8 mouse cellular contexts compared by ENCODE assay signal in the genomic region with DNA sequence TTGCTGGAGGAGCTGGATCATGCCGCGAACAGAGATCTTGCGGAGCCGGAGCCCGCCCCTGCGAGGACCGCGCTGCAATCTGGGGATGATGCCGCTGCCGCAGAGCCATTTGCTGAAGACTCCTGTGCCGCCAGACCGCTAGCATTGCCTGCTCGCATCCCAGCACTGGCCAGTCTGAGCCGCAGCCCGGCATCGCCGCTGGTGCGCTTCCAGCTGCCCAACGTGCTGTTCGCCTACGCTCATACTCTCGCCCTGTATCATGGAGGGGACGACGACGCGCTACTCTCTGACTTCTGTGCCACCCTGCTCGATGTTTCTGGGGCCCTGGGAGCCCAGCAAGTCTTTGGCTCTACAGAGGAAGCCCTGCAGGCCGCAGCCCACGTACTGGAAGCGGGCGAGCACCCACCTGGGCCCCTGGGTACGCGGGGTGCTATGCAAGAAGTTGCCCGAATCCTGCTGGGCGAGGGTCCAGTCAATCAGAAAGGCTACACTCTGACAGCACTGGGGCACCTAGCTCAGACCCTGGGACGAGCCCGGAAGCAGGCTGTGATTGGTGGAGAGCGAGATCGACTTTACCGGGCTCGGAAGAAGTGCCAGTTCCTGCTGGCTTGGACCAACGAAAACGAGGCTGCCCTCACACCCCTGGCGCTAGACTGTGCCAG. TPM values are rescaled to one million over a fixed set of nuclear protein-coding genes. Genes with fewer than 3 reads are reported as not detected.
DNase-seq lines count a peak whose midpoint lies in the region; ATAC-seq and TF ChIP-seq lines count a peak whose summit lies in the region.

No protein-coding gene starts in this region.

- H3K4me3 ChIP-seq in ES-Bruce4 (ENCODE audit: low read depth, low read length), result peak overlapping the region; percentile 97
- H3K4me3 ChIP-seq in hindbrain, embryonic 13.5 days, result peak overlapping the region; percentile 82
- H3K4me3 ChIP-seq in limb, embryonic 14.5 days (replicated peaks; ENCODE audit: low read length), result peak overlapping the region; percentile 83
- H3K4me3 ChIP-seq in midbrain, embryonic 13.5 days (replicated peaks), result peak overlapping the region; percentile 91

- TF ChIP-seq POLR2A in ES-Bruce4 (IDR thresholded peaks at IDR 0.05; ENCODE audit: insufficient read depth, low read length), result no peak
- no peak for TF ChIP-seq POLR2A in limb, embryonic 14.5 days (IDR thresholded peaks at IDR 0.05; ENCODE audit: borderline replicate concordance, extremely low read depth, insufficient read depth, insufficient read length)

- 1% methylated on average over 44 of the region's 44 CpGs for WGBS in hindbrain, embryonic 13.5 days
- WGBS in limb, embryonic 14.5 days, result under 1% methylated on average over 36 of the region's 44 CpGs
- 3% methylated on average over 44 of the region's 44 CpGs for WGBS in midbrain, embryonic 13.5 days

- H3K4me2 ChIP-seq in hindbrain, embryonic 13.5 days, result peak overlapping the region; percentile 100
- H3K4me2 ChIP-seq in limb, embryonic 14.5 days (replicated peaks; ENCODE audit: low read depth, low read length, severe bottlenecking), result peak overlapping the region; percentile 98
- H3K4me2 ChIP-seq in midbrain, embryonic 13.5 days (replicated peaks), result peak overlapping the region; percentile 99

- H3K9me3 ChIP-seq in ES-Bruce4 (replicated peaks; ENCODE audit: control insufficient read depth, insufficient read depth, low read length, poor library complexity, severe bottlenecking), result no peaks in the 10 kb centered on the region
- no peaks in the 10 kb centered on the region for H3K9me3 ChIP-seq in hindbrain, embryonic 13.5 days
- H3K9me3 ChIP-seq in limb, embryonic 14.5 days (ENCODE audit: control insufficient read depth, low read length), result no peaks in the 10 kb centered on the region
- no peaks in the 10 kb centered on the region for H3K9me3 ChIP-seq in midbrain, embryonic 13.5 days

- no peaks in the 10 kb centered on the region for H3K27me3 ChIP-seq in ES-Bruce4 (ENCODE audit: control insufficient read depth, insufficient read depth, low read length, poor library complexity, severe bottlenecking)
- H3K27me3 ChIP-seq in hindbrain, embryonic 13.5 days, result no peaks in the 10 kb centered on the region
- no peaks in the 10 kb centered on the region for H3K27me3 ChIP-seq in limb, embryonic 14.5 days (ENCODE audit: control insufficient read depth, insufficient read depth, low read length)
- no peaks in the 10 kb centered on the region for H3K27me3 ChIP-seq in midbrain, embryonic 13.5 days
- H3K27me3 ChIP-seq in splenic B cell, adult 2 months (ENCODE audit: control insufficient read depth, insufficient read depth, low read length, poor library complexity, severe bottlenecking), result no peaks in the 10 kb centered on the region

- TF ChIP-seq EP300 in ES-Bruce4 (IDR thresholded peaks at IDR 0.05; ENCODE audit: insufficient read depth, low read depth, low read length), result no peak

- no peak for TF ChIP-seq CTCF in ES-Bruce4 (IDR thresholded peaks at IDR 0.05; ENCODE audit: low read depth, low read length)

- H3K36me3 ChIP-seq in ES-Bruce4 (ENCODE audit: control insufficient read depth, insufficient read depth, low read length, poor library complexity, severe bottlenecking), result peaks cover 15% of the 10 kb centered on the region
- H3K36me3 ChIP-seq in hindbrain, embryonic 13.5 days, result peaks cover 10% of the 10 kb centered on the region; the same call in 1 of the 2 replicates
- peaks cover 18% of the 10 kb centered on the region; the same call in 1 of the 2 replicates for H3K36me3 ChIP-seq in limb, embryonic 14.5 days (ENCODE audit: control insufficient read depth, insufficient read depth, low read length)
- peaks cover 10% of the 10 kb centered on the region for H3K36me3 ChIP-seq in midbrain, embryonic 13.5 days
- H3K36me3 ChIP-seq in splenic B cell, adult 2 months (ENCODE audit: control insufficient read depth, insufficient read depth, low read length, poor library complexity, severe bottlenecking), result peaks cover 3% of the 10 kb centered on the region

- peak overlapping the region; percentile 42 for H3K27ac ChIP-seq in ES-Bruce4 (ENCODE audit: insufficient read depth, low read length)
- peak overlapping the region; percentile 94 for H3K27ac ChIP-seq in hindbrain, embryonic 13.5 days
- peak overlapping the region; percentile 91 for H3K27ac ChIP-seq in limb, embryonic 14.5 days (replicated peaks; ENCODE audit: low read depth, low read length)
- H3K27ac ChIP-seq in midbrain, embryonic 13.5 days, result peak overlapping the region; percentile 93

- peak; percentile 30 to 53 for DNase-seq in cerebellum, adult 18-20 months
- no peak for DNase-seq in cerebellum, adult 8-10 months
- DNase-seq in embryo, embryonic 9.5 days (ENCODE audit: extremely low spot score), result peak; percentile 42
- DNase-seq in limb, embryonic 14.5 days (ENCODE audit: low spot score), result no peak
- peak; percentile 66 for DNase-seq in splenic B cell, adult 2 months (ENCODE audit: low read depth, low spot score)

- no peak for ATAC-seq in hindbrain, embryonic 13.5 days (ENCODE audit: low FRiP score)
- ATAC-seq in limb, embryonic 14.5 days (ENCODE audit: low FRiP score, low read depth), result no peak
- ATAC-seq in midbrain, embryonic 13.5 days, result peak; percentile 12; the same call in 1 of the 2 replicates

- peak overlapping the region; percentile 90 for H3K9ac ChIP-seq in ES-Bruce4 (ENCODE audit: low read depth, poor library complexity, severe bottlenecking)
- H3K9ac ChIP-seq in hindbrain, embryonic 13.5 days, result peak overlapping the region; percentile 93
- peak overlapping the region; percentile 90 for H3K9ac ChIP-seq in limb, embryonic 14.5 days (ENCODE audit: low read depth, low read length, severe bottlenecking)
- peak overlapping the region; percentile 98 for H3K9ac ChIP-seq in midbrain, embryonic 13.5 days (replicated peaks)

- H3K4me1 ChIP-seq in ES-Bruce4 (ENCODE audit: control insufficient read depth, insufficient read depth, low read length), result no peaks in the 10 kb centered on the region
- peaks cover 59% of the 10 kb centered on the region for H3K4me1 ChIP-seq in hindbrain, embryonic 13.5 days (replicated peaks)
- H3K4me1 ChIP-seq in limb, embryonic 14.5 days (ENCODE audit: control insufficient read depth, insufficient read depth, low read length), result peaks cover 24% of the 10 kb centered on the region
- H3K4me1 ChIP-seq in midbrain, embryonic 13.5 days (replicated peaks), result peaks cover 56% of the 10 kb centered on the region

RNA-seq across cellular contexts. Expression of gene Znhit2, which starts 0.8 kb away (rescaled TPM):
- 6.5 and 8.9 TPM in 2 replicates for polyA plus RNA-seq in ES-Bruce4 (2011; ENCODE audit: insufficient read depth, insufficient read length, low read depth, missing spikeins)
- 30.7 and 34.7 TPM in 2 replicates for polyA plus RNA-seq in hindbrain, embryonic 13.5 days (2015; fragmentation: Nextera tagmentation; extraction: Ambion mirVana)
- polyA plus RNA-seq in limb, embryonic 14.5 days (2012; rRNA removed), result 32.0 and 41.5 TPM in 2 replicates
- 36.5 and 37.0 TPM in 2 replicates for polyA plus RNA-seq in limb, embryonic 14.5 days (2014; fragmentation: Nextera tagmentation; extraction: Ambion mirVana)
- polyA plus RNA-seq in midbrain, embryonic 13.5 days (2015; fragmentation: Nextera tagmentation; extraction: Ambion mirVana), result 27.4 and 33.1 TPM in 2 replicates

RNA-seq across cellular contexts. Expression of gene Fau, which starts 4.1 kb away (rescaled TPM):
- 1,239 and 1,271 TPM in 2 replicates for polyA plus RNA-seq in ES-Bruce4 (2011; ENCODE audit: insufficient read depth, insufficient read length, low read depth, missing spikeins)
- polyA plus RNA-seq in hindbrain, embryonic 13.5 days (2015; fragmentation: Nextera tagmentation; extraction: Ambion mirVana), result 648 and 656 TPM in 2 replicates
- polyA plus RNA-seq in limb, embryonic 14.5 days (2012; rRNA removed), result 1,573 and 1,838 TPM in 2 replicates
- 948 and 968 TPM in 2 replicates for polyA plus RNA-seq in limb, embryonic 14.5 days (2014; fragmentation: Nextera tagmentation; extraction: Ambion mirVana)
- 632 and 647 TPM in 2 replicates for polyA plus RNA-seq in midbrain, embryonic 13.5 days (2015; fragmentation: Nextera tagmentation; extraction: Ambion mirVana)

RNA-seq across cellular contexts. Expression of gene Mrpl49, which starts 4.2 kb away (rescaled TPM):
- 44.9 and 65.1 TPM in 2 replicates for polyA plus RNA-seq in ES-Bruce4 (2011; ENCODE audit: insufficient read depth, insufficient read length, low read depth, missing spikeins)
- 64.6 and 68.9 TPM in 2 replicates for polyA plus RNA-seq in hindbrain, embryonic 13.5 days (2015; fragmentation: Nextera tagmentation; extraction: Ambion mirVana)
- 47.0 and 54.8 TPM in 2 replicates for polyA plus RNA-seq in limb, embryonic 14.5 days (2012; rRNA removed)
- 75.3 and 75.5 TPM in 2 replicates for polyA plus RNA-seq in limb, embryonic 14.5 days (2014; fragmentation: Nextera tagmentation; extraction: Ambion mirVana)
- polyA plus RNA-seq in midbrain, embryonic 13.5 days (2015; fragmentation: Nextera tagmentation; extraction: Ambion mirVana), result 73.7 and 74.7 TPM in 2 replicates

RNA-seq across cellular contexts. Expression of gene Tm7sf2, which starts 6.4 kb away (rescaled TPM):
- polyA plus RNA-seq in ES-Bruce4 (2011; ENCODE audit: insufficient read depth, insufficient read length, low read depth, missing spikeins), result 19.1 and 25.8 TPM in 2 replicates
- polyA plus RNA-seq in hindbrain, embryonic 13.5 days (2015; fragmentation: Nextera tagmentation; extraction: Ambion mirVana), result 50.4 and 51.6 TPM in 2 replicates
- polyA plus RNA-seq in limb, embryonic 14.5 days (2012; rRNA removed), result 43.8 and 59.6 TPM in 2 replicates
- polyA plus RNA-seq in limb, embryonic 14.5 days (2014; fragmentation: Nextera tagmentation; extraction: Ambion mirVana), result 15.5 and 18.8 TPM in 2 replicates
- 44.1 and 45.9 TPM in 2 replicates for polyA plus RNA-seq in midbrain, embryonic 13.5 days (2015; fragmentation: Nextera tagmentation; extraction: Ambion mirVana)

RNA-seq across cellular contexts. Expression of gene Vps51, which starts 15.3 kb away (rescaled TPM):
- polyA plus RNA-seq in ES-Bruce4 (2011; ENCODE audit: insufficient read depth, insufficient read length, low read depth, missing spikeins), result 46.6 and 47.4 TPM in 2 replicates
- polyA plus RNA-seq in hindbrain, embryonic 13.5 days (2015; fragmentation: Nextera tagmentation; extraction: Ambion mirVana), result 81.8 and 85.5 TPM in 2 replicates
- polyA plus RNA-seq in limb, embryonic 14.5 days (2012; rRNA removed), result 81.6 and 95.9 TPM in 2 replicates
- 51.9 and 60.5 TPM in 2 replicates for polyA plus RNA-seq in limb, embryonic 14.5 days (2014; fragmentation: Nextera tagmentation; extraction: Ambion mirVana)
- polyA plus RNA-seq in midbrain, embryonic 13.5 days (2015; fragmentation: Nextera tagmentation; extraction: Ambion mirVana), result 90.8 and 91.4 TPM in 2 replicates

Comparison
In these comparisons a context has a peak if more than half of its experiments do, and no peak if none do; other contexts are left out.
1. DNase-seq: peak in cerebellum, adult 18-20 months (2 of 2), embryo, embryonic 9.5 days (single experiment) and splenic B cell, adult 2 months (single experiment); none in cerebellum, adult 8-10 months (single experiment) and limb, embryonic 14.5 days (single experiment).
2. H3K27ac ChIP-seq: peak in every context shown above with its lines; median percentile 94 in hindbrain, embryonic 13.5 days; 93 in midbrain, embryonic 13.5 days; 91 in limb, embryonic 14.5 days; 42 in ES-Bruce4.
3. Peak in every context shown above with its lines, with median percentiles within 50 percentile points of each other: H3K4me3 ChIP-seq, H3K9ac ChIP-seq and H3K4me2 ChIP-seq.